Mouse (Mus musculus): ENCODE data around the gene Mrps21.
"Not testable (repeated sequence)": the region's sequence is repeated elsewhere in the genome, so short reads cannot be mapped to it uniquely, and the experiment has no call there.

Gene Mrps21

GRCm38 (mm10) chr3:95891211-95892065 is 20.1 kb upstream of the Mrps21 start, which contains the start of gene BC028528:
TSS of gene BC028528 (minus strand) at chr3:95892005.
- no peak for DNase-seq (ENCODE audit: low spot score)

DNA sequence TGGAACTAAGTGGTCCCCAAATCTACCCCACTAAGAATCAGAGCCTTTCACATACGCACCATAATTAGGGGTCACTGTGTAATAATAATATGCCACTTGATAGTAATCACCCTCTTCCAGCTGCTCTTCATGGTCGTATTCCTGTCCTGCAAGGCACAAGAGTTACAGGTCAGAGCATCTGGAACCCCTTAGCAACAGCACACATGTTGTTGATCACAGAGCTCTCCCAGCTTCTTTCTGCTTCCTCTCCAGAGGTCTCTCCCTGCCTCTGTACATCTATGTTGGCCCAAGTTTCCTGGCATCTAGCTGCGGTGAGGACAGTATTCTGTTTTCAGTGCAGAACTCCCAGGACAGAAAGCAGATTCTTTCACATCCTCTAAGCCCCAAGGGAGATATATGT is 18.3 kb upstream of the Mrps21 start:
- no peak for DNase-seq (ENCODE audit: low spot score)

- no peak for DNase-seq (ENCODE audit: low spot score)
Measured at GRCm38 (mm10) chr3:95887596-95887995, 16.3 kb upstream of the Mrps21 start.

DNA sequence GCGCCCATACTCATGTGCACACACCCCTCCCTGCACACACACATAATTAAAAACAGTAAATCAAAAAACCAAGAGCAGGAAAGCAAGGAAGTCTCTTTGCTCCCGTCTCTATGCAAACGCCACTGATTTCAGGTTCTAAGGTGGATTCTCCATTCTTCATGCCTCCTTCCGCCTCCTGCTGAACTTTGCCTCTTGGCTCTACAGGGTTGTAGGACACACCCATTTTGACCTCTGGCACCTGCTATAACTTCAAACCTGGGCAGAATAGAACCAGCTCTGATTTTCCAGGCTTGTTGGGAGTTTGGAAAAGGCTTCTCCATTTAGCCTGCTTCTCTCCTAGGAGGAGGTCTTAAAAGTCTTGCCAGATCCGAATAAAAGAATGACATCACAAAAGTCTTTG is 13.1 kb upstream of the Mrps21 start:
- DNase-seq (ENCODE audit: low spot score), result no peak

DNA sequence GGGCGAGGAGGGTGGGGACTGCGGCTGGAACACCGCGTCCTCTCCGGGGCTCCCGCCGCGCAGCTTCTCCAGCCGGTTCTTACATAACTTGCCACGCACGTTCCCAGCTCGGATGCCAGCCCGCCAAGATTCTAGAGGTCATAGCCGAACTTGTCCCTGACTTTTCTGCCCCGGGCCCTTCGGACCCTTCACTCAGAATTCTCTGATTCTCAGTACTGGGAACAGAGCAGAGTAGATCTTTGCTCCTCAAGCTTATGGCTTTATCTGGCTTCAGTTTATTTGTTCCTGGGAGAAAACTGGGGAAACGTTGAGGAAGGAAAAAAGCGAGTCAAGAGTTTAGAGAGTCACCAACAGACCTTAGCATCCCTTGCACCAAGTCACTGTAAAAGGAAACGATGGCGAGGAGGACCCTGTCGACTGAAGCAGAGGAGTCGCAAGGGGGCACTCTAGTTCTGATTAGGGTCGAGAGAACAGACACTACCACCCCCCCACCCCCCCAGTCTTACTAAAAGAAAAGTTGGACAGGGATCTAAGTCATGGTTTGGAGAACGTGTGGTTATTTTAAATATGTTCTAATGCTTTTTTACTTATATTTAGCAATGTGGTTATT is 11.6 kb upstream of the Mrps21 start:
- DNase-seq (ENCODE audit: low spot score), result peak; percentile 78

DNA sequence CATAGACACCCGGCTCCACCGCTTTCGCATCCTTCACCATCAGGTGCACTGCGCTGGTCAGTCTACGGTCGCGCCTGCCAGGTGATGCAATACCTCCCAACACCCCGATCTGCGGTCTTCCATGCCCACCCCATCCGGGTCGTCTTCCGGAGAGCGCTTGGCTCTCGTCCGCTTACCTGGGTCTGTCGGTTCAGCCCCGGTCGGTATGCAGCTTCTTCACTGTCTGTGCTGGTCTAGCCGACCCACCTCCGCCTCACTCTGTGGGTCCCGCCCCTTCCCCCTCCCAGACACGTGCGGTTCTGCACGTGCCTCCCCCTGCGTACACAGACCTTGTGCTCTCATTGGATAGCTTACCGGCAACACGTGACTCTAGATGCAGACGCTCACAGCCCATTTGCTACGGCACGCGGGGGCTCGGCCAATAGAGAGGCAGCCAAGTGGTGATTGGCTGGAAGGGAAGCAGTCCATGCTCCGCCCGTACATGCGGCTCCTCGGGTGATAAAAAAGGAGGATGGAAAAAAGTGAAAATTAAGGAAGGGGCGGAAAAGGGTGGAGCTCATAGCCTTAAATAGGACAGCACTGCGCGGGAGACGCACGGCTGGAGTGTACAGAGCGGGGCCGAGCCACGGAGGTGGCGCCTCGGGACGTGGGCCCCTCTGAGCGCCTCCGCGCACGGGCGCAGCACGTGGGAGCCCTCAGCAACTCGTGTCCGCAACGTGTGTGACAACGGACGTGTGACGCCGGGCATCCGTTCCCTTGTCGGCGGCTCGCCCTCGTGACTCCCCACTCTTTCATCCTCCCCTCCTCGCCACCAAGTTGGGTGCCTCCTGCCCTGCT is 10.9 kb upstream of the Mrps21 start, which contains the start of gene Ciart:
Gene Ciart (minus strand): TSS at position 273 of the 837 bp plus-strand sequence.
- DNase-seq (ENCODE audit: low spot score), result peak; percentile 93

DNA sequence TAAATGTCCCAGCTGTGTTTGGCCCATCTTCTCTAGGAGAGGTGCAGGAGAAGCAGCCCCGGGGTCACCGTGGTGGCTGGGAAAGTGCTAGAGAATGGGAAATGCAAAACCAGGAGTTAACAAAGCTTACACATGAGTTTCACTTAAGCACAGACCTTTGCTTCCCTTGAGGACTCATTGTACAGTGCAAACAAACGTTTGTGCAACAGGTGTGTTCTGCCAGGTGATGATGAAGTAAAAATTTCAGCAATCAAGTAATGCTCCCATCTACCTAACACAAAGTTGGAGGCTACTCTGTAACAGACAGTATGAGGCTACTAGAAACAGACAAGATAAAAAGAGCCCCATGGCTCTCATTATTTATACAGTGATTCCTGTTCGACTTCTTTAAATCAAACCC is 7.7 kb upstream of the Mrps21 start:
- no peak for DNase-seq (ENCODE audit: low spot score)

GRCm38 (mm10) chr3:95872048-95872447 is 729 bp upstream of the Mrps21 start:
- no peak for DNase-seq (ENCODE audit: low spot score)

DNA sequence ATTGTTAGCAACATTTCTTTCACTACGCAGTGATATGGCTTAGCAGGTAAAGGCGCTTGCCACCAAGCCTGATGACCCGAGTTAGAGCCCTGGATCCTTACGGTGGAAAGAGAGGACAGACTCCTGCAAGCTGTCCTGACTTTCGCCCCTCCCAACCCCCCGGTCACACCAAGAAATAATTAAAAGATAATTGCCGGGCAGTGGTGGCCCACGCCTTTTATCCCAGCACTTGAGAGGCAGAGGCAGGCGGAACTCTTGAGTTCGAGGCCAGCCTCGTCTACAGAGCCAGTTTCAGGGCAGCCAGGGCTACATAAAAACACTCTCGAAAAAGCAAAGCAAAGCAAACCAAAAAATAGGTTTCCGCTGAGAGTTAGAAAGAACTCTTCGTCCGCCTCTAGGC is 343 bp downstream of the Mrps21 start:
- DNase-seq (ENCODE audit: low spot score), result no peak

- no peak for DNase-seq (ENCODE audit: low spot score)
Measured at GRCm38 (mm10) chr3:95867408-95867807, 3.9 kb downstream of the Mrps21 start.

DNA sequence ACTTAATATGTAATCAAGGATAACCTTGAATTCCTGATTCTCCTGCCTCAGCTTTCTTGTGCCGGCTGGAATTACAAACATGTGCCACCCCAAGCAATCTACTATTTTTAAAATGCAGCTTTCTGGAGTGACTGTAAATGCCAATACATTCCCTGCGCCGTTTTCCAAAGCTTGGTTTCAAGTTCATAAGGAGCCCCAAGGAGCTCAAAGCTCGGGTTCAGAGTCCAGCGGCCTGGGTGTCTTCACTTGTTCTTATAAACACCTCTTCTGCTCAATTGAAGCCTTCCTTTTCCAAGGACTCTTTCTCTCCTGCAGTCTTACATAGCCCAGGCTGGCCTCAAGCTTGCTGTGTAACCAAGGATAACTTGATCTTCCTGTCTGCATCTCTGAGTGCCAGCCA is 5.2 kb downstream of the Mrps21 start:
- no peak for DNase-seq (ENCODE audit: low spot score)

DNA sequence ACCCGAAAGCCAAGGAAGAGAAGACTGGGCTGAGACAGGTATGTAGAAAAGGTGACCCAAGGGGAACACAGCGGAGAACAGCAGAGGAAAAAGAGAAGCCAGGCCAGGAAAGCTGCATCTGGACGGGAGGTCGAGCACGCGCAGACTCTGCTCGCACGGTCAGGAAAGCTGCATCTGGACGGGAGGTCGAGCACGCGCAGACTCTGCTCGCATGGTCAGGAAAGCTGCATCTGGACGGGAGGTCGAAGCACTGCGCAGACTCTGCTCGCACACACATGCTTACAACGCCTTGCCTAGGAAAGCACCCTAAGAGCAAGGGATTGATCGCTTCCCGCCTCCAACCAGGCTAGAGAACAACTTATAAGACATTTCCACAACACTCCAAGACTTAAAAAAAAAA is 5.7 kb downstream of the Mrps21 start:
- no peak for DNase-seq (ENCODE audit: low spot score)

- peak; percentile 69 for DNase-seq (ENCODE audit: low spot score)
Measured at GRCm38 (mm10) chr3:95865050-95865449, 6.3 kb downstream of the Mrps21 start.

GRCm38 (mm10) chr3:95863578-95863977 is 7.7 kb downstream of the Mrps21 start:
- no peak for DNase-seq (ENCODE audit: low spot score)

GRCm38 (mm10) chr3:95861796-95862195 is 9.5 kb downstream of the Mrps21 start:
- DNase-seq (ENCODE audit: low spot score), result peak; percentile 84

GRCm38 (mm10) chr3:95861216-95861615 is 10.1 kb downstream of the Mrps21 start:
- no peak for DNase-seq (ENCODE audit: low spot score)

GRCm38 (mm10) chr3:95860323-95860722 is 11.0 kb downstream of the Mrps21 start:
- no peak for DNase-seq (ENCODE audit: low spot score)

GRCm38 (mm10) chr3:95858278-95858677 is 13.0 kb downstream of the Mrps21 start:
- not testable (repeated sequence) for DNase-seq (ENCODE audit: low spot score)

DNA sequence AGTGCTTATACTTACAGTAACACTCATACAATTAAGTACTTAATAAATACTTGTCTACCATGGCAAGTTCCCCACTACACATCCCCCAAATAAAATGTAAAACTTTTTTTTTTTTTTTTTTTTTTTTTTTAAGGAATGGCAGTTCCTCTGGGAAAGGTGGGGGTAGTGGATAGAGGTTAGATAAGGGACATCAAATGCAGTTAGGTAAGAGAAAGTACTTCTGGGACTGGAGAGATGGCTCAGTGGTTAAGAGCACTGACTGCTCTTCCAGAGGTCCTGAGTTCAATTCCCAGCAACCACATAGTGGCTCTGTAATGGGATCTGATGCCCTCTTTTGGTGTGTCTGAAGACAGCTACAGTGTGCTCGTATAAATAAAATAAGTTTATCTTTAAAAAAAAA is 14.3 kb downstream of the Mrps21 start:
- DNase-seq (ENCODE audit: low spot score), result not testable (repeated sequence)

DNA sequence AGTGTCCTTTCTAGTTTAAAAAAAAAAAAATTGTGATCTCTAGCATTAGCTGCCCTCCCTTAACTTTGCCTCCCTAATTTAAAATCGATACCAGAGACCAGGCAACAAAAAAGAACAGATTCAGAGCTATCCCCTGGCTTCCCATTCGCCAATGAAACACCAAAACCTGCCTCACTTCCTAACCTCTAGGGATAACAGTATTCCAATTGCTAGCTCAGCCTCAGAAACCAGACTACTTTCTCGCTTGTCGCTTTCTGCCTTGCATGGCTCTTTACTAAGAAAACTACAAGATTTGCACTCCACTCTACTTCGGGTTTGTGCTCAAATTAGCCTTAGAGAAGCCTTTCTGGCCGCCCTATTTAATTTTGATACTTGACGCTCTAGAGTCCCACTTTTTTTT is 15.2 kb downstream of the Mrps21 start:
- no peak for DNase-seq (ENCODE audit: low spot score)

GRCm38 (mm10) chr3:95855502-95856089 is 15.7 kb downstream of the Mrps21 start, which contains the start of gene Prpf3:
TSS of gene Prpf3 (minus strand) at chr3:95855885.
- peak; percentile 83 for DNase-seq (ENCODE audit: low spot score)

GRCm38 (mm10) chr3:95851317-95851716 is 20.0 kb downstream of the Mrps21 start:
- no peak for DNase-seq (ENCODE audit: low spot score)

Data from layer of hippocampus, adult 9-10 months (tissue).